Mouse (Mus musculus): ENCODE results near the gene Tmem102. TPM values are rescaled to one million over a fixed set of nuclear protein-coding genes. Genes with fewer than 3 reads are reported as not detected.

Tmem102 gene
- not detected for total RNA-seq (2021)
- long read RNA-seq: 0 reads

GRCm38 (mm10) chr11:69804972-69805909 lies at the start of gene Tmem102:
Gene Tmem102 (minus strand): TSS chr11:69805624.
- DNase-seq (ENCODE audit: low spot score in 2 of 2): no peak

- DNase-seq (ENCODE audit: low spot score in 2 of 2): no peak
Observed at GRCm38 (mm10) chr11:69854680-69855079, 49.3 kb upstream of the Tmem102 start.

GRCm38 (mm10) chr11:69853994-69854393 lies 48.6 kb upstream of the Tmem102 start:
- DNase-seq (ENCODE audit: low spot score in 2 of 2): no peak

GRCm38 (mm10) chr11:69850754-69851153 lies 45.3 kb upstream of the Tmem102 start:
- DNase-seq (ENCODE audit: low spot score in 2 of 2): no peak

- no peak for DNase-seq (ENCODE audit: low spot score in 2 of 2)
Observed at GRCm38 (mm10) chr11:69849884-69850283, 44.5 kb upstream of the Tmem102 start.

- DNase-seq (ENCODE audit: low spot score in 2 of 2): no peak
Observed at GRCm38 (mm10) chr11:69849128-69849527, 43.7 kb upstream of the Tmem102 start.

GRCm38 (mm10) chr11:69848021-69848420 lies 42.6 kb upstream of the Tmem102 start:
- no peak for DNase-seq (ENCODE audit: low spot score in 2 of 2)

GRCm38 (mm10) chr11:69846738-69847688 lies 41.6 kb upstream of the Tmem102 start:
- DNase-seq (ENCODE audit: low spot score in 2 of 2): peak in 1 of 2 experiments; percentile 37

GRCm38 (mm10) chr11:69846198-69846680 lies 40.8 kb upstream of the Tmem102 start, which contains the start of gene Plscr3:
Gene Plscr3 (plus strand): TSS chr11:69846376.
- peak; percentile 89 to 95 for DNase-seq (ENCODE audit: low spot score in 2 of 2)

GRCm38 (mm10) chr11:69838714-69839104 lies 33.3 kb upstream of the Tmem102 start:
- DNase-seq (ENCODE audit: low spot score in 2 of 2): no peak

GRCm38 (mm10) chr11:69837952-69838713 lies 32.7 kb upstream of the Tmem102 start, which contains the start of gene Tmem256:
Gene Tmem256 (plus strand): TSS chr11:69838514.
- peak; percentile 95 to 97 for DNase-seq (ENCODE audit: low spot score in 2 of 2)

- DNase-seq (ENCODE audit: low spot score in 2 of 2): no peak
Observed at GRCm38 (mm10) chr11:69837604-69837951, 32.2 kb upstream of the Tmem102 start, which contains the start of gene Nlgn2. Gene Nlgn2 (minus strand): TSS chr11:69837784.

GRCm38 (mm10) chr11:69836703-69837576 lies 31.5 kb upstream of the Tmem102 start:
- peak; percentile 49 to 68 for DNase-seq (ENCODE audit: low spot score in 2 of 2)

- DNase-seq (ENCODE audit: low spot score in 2 of 2): no peak
Observed at GRCm38 (mm10) chr11:69835966-69836335, 30.5 kb upstream of the Tmem102 start.

GRCm38 (mm10) chr11:69835326-69835965 lies 30.0 kb upstream of the Tmem102 start:
- DNase-seq (ENCODE audit: low spot score in 2 of 2): peak in 1 of 2 experiments; percentile 33

- DNase-seq (ENCODE audit: low spot score in 2 of 2): peak in 1 of 2 experiments; percentile 44
Observed at GRCm38 (mm10) chr11:69834001-69834549, 28.7 kb upstream of the Tmem102 start.

GRCm38 (mm10) chr11:69833554-69833953 lies 28.1 kb upstream of the Tmem102 start:
- DNase-seq (ENCODE audit: low spot score in 2 of 2): no peak

- DNase-seq (ENCODE audit: low spot score in 2 of 2): no peak
Observed at GRCm38 (mm10) chr11:69828832-69829231, 23.4 kb upstream of the Tmem102 start.

GRCm38 (mm10) chr11:69823456-69823855 lies 18.0 kb upstream of the Tmem102 start:
- no peak for DNase-seq (ENCODE audit: low spot score in 2 of 2)

Measured in layer of hippocampus, postnatal 10 days (tissue).